Mouse (Mus musculus) neural tube, embryonic 11.5 days (tissue): ENCODE data around the gene Mki67. TPM values are rescaled to one million over a fixed set of nuclear protein-coding genes. Genes with fewer than 3 reads are reported as not detected.
A peak's percentile ranks its signal among the peaks of the same experiment; 100 is the strongest.
"Not testable (repeated sequence)": the region's sequence is repeated elsewhere in the genome, so short reads cannot be mapped to it uniquely, and the experiment has no call there.

ENCODE experiments used
- ATAC-seq: fragments of 200-750 bp; cut with Nextera tagmentation; 2 replicates; pipeline ENCODE4 v1.8.0; 2017; ENCODE audit warnings: moderate number of reproducible peaks, mild to moderate bottlenecking, moderate TSS enrichment, moderate library complexity; ENCODE audit not compliant: insufficient read depth, low FRiP score, low TSS enrichment
- DNase-seq: peaks from one replicate; pipeline ENCODE4 v3.0.0-alpha.2; 2015; ENCODE audit warnings: low spot score
- H3K27ac ChIP-seq: fragments of 300-500 bp; sonication (generic); 2 replicates; pipeline ENCODE4 v1.5.1; 2014; ENCODE audit warnings: low read depth, mild to moderate bottlenecking, low read length
- H3K27me3 ChIP-seq: fragments of 300-500 bp; sonication (generic); 2 replicates; pipeline ENCODE4 v1.6.1; 2014; ENCODE audit warnings: mild to moderate bottlenecking, low read length, mixed read lengths; ENCODE audit not compliant: control insufficient read depth, insufficient read depth
- H3K36me3 ChIP-seq: fragments of 300-500 bp; sonication (generic); 2 replicates; pipeline ENCODE4 v1.6.1; 2014; ENCODE audit warnings: mild to moderate bottlenecking, low read length, moderate library complexity, mixed read lengths; ENCODE audit not compliant: control insufficient read depth, insufficient read depth
- H3K4me1 ChIP-seq: fragments of 300-500 bp; sonication (generic); 2 replicates; pipeline ENCODE4 v1.6.1; 2014; ENCODE audit warnings: low read length, mixed read lengths; ENCODE audit not compliant: control insufficient read depth, insufficient read depth
- H3K4me2 ChIP-seq: fragments of 300-500 bp; sonication (generic); 2 replicates; pipeline ENCODE4 v1.6.1; 2014; ENCODE audit warnings: low read depth, mild to moderate bottlenecking, moderate library complexity
- H3K4me3 ChIP-seq: fragments of 300-500 bp; sonication (generic); 2 replicates; pipeline ENCODE4 v1.5.1; 2014; ENCODE audit warnings: low read depth, low read length
- H3K9ac ChIP-seq: fragments of 300-500 bp; sonication (generic); 2 replicates; pipeline ENCODE4 v1.6.1; 2014; ENCODE audit warnings: mild to moderate bottlenecking, low read length
- H3K9me3 ChIP-seq: fragments of 300-500 bp; sonication (generic); 2 replicates; pipeline ENCODE4 v1.6.1; 2016; ENCODE audit warnings: low read length; ENCODE audit not compliant: control insufficient read depth
- WGBS: fragments of 180-500 bp; shearing (Covaris S2); extraction: QIAGEN DNeasy Blood & Tissue Kit; methylation state at CpG from one replicate; pipeline ENCODE4 v1.1.7; 2014; 5-methylcytosine and 5-hydroxymethylcytosine counted together
- polyA plus RNA-seq: library from polyadenylated mRNA; unstranded; fragments of >200 nt; fragmentation: Nextera tagmentation; extraction: Ambion mirVana; gene quantifications from 2 replicates; pipeline ENCODE4 v1.2.1, GENCODE M21; 2014

Mki67 gene
- polyA plus RNA-seq, 1 experiment from 2014 or later: 50.8 TPM

DNA sequence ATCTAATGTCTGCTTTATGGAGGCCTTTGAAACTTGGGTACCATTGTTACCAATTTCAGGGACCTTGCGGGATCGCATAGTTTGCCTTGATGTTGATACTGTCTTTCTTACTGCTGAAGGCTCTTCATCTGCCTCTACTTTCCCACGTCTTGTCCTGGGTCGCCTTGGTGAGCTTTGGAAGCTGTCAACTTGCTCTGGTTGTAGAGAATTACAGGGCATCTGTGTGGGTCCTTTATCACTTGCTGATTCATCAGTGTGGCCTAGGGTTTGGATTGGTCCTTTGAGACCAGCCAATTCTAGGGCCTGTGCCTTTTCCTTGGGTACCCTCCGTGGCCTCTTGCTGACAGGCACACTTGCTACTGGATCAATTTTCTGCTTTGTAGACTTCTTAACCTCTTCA is 21.4 kb downstream of the Mki67 start:
- WGBS: 93% methylated on average over 5 of the region's 5 CpGs
- Histone ChIP-seq H3K27ac (no peak overlapping the region), H3K27me3 (no peaks in the 10 kb centered on the region), H3K4me3 (no peak overlapping the region), H3K4me2 (no peak overlapping the region), H3K36me3 (peaks cover 33% of the 10 kb centered on the region), H3K9ac (no peak overlapping the region), H3K9me3 (no peaks in the 10 kb centered on the region), H3K4me1 (no peaks in the 10 kb centered on the region)
- DNase-seq (no peak), ATAC-seq (no peak)

DNA sequence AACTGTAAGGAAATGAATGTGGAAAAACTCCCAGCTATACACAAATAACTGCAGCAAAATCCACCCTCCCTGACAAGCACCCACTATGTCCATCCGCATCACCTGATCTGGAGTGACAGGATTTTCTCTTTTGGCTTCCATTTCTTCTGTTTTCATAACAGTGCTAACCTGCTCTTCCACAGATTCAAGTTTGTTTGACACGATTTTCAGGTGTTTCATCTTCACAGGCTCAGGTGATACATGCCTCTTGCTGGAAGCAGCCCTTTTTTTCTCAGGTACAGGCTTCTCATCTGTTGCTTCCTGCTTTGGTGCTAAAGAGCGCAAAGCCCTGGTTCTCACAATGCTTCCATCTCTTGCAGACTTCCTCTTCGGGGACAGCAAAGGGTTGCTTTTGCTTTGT is 22.0 kb downstream of the Mki67 start:
- H3K36me3 ChIP-seq: peaks cover 37% of the 10 kb centered on the region

DNA sequence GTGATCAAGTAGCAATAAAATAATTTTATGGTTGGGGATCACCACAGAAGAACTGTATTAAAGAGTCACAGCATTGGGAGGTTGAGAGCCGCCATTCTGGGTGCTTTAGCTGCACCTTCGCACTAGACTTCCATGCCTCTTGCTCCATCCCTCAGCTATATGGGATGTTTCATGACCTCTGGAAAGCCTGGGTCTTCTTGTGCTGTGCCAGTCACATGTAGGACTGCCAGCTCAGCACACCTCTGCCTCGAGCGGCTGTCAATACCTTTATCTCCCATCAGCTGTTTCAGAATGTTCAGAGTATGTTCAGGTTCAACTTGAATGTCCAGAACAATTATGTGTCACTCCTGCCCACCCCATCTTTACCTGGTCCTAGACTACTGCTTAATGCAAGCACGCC is 24.2 kb downstream of the Mki67 start:
- H3K27me3 ChIP-seq: no peaks in the 10 kb centered on the region
- no peaks in the 10 kb centered on the region for H3K9me3 ChIP-seq
- H3K4me1 ChIP-seq: no peaks in the 10 kb centered on the region
- DNase-seq: no peak
- no peak overlapping the region for H3K4me2 ChIP-seq
- peaks cover 32% of the 10 kb centered on the region for H3K36me3 ChIP-seq
- ATAC-seq: no peak
- no peak overlapping the region for H3K9ac ChIP-seq
- 96% methylated on average over 5 of the region's 5 CpGs for WGBS
- no peak overlapping the region for H3K4me3 ChIP-seq
- H3K27ac ChIP-seq: no peak overlapping the region

More for the DNA sequence above, 22.0 kb downstream of the Mki67 start:
- Histone ChIP-seq H3K9ac (no peak overlapping the region), H3K9me3 (no peaks in the 10 kb centered on the region), H3K4me2 (no peak overlapping the region), H3K27ac (no peak overlapping the region), H3K4me3 (no peak overlapping the region), H3K4me1 (no peaks in the 10 kb centered on the region), H3K27me3 (no peaks in the 10 kb centered on the region)
- ATAC-seq: no peak
- 95% methylated on average over 4 of the region's 4 CpGs for WGBS
- DNase-seq: no peak

DNA sequence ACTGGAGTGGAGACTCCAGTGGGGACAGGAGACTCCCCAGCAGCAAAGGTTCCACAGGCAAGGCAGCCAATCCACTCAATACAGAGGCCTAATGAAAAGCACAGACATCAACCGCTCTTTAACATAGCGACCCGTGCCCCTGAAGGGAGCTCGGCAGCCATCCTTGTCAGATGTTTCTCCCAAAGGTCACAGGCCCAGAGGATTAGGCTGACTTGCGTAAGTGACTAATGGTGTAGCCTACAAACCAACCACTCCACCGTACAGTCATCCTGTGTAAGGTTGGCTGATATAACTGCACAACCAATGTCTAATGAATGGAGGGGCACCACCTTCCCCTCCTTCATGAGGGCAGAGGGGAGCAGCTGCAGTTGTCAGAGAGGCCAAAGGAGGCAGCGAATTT is 26.8 kb downstream of the Mki67 start:
- Histone ChIP-seq H3K27me3 (no peaks in the 10 kb centered on the region), H3K9ac (no peak overlapping the region), H3K4me2 (no peak overlapping the region), H3K36me3 (peaks cover 21% of the 10 kb centered on the region), H3K4me1 (no peaks in the 10 kb centered on the region), H3K9me3 (no peaks in the 10 kb centered on the region), H3K4me3 (no peak overlapping the region), H3K27ac (no peak overlapping the region)
- 92% methylated on average over 7 of the region's 7 CpGs for WGBS
- no peak for DNase-seq
- no peak for ATAC-seq

GRCm38 (mm10) chr7:135684938-135685337 is 31.2 kb downstream of the Mki67 start:
- Histone ChIP-seq H3K4me3 (no peak overlapping the region), H3K27me3 (no peaks in the 10 kb centered on the region), H3K9me3 (no peaks in the 10 kb centered on the region), H3K4me2 (no peak overlapping the region), H3K4me1 (no peaks in the 10 kb centered on the region), H3K36me3 (peaks cover 11% of the 10 kb centered on the region; the same call in 1 of the 2 replicates), H3K27ac (no peak overlapping the region), H3K9ac (no peak overlapping the region)
- ATAC-seq: no peak
- WGBS: 88% methylated on average over 7 of the region's 7 CpGs
- no peak for DNase-seq

- H3K4me2 ChIP-seq, H3K4me1 ChIP-seq, H3K9ac ChIP-seq, H3K27me3 ChIP-seq, ATAC-seq, H3K27ac ChIP-seq, H3K4me3 ChIP-seq, DNase-seq, H3K36me3 ChIP-seq, H3K9me3 ChIP-seq: not testable (repeated sequence)
- 83% methylated on average over 4 of the region's 4 CpGs for WGBS
These were observed 32.1 kb downstream of the Mki67 start for GRCm38 (mm10) chr7:135684098-135684497.

DNA sequence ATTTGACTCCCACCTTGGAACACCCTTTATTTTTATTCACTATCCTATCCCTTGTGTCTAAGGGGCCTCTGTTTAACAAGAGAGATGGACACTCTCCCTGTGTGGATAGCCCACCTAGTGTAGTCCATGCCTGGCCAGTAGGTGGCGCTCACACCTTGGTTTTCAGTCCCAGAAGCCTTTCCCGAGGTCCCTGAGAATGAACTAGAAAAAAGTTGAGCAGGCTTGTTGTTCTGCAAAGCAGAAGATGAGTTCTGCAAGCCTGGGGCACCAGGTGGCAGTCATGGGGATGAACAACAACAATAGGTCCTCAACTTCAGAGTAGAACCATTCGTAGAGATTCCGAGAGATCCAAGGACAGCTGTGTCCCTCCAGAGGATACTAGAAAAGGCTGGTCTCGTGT is 35.8 kb downstream of the Mki67 start:
- H3K9me3 ChIP-seq: no peaks in the 10 kb centered on the region
- H3K4me2 ChIP-seq: no peak overlapping the region
- H3K4me3 ChIP-seq: no peak overlapping the region
- H3K4me1 ChIP-seq: no peaks in the 10 kb centered on the region
- ATAC-seq (no peak), DNase-seq (peak; percentile 30)
- H3K27ac ChIP-seq: no peak overlapping the region
- 75% methylated on average over 5 of the region's 5 CpGs for WGBS
- no peaks in the 10 kb centered on the region for H3K27me3 ChIP-seq
- no peak overlapping the region for H3K9ac ChIP-seq
- H3K36me3 ChIP-seq: no peaks in the 10 kb centered on the region

DNA sequence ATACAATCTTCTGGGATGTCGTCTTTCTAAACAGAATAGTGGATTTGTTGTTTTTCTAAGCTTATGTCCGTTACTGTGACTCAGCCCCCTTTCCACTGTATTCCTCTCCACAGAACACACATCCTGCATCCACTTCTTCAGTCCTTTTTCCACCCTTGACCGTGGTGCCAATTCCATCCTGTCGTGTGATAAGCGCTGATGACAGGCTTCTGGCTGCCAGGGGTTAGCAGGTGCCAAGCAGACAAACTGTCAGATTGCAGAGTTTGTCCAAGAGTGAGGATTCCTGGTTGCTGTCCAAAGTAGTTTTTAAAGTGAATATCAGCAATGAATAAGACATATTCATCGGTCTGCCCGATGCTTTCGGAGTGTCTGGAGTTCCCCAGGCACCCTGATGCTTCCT is 39.4 kb downstream of the Mki67 start:
- H3K9ac ChIP-seq: no peak overlapping the region
- no peaks in the 10 kb centered on the region for H3K27me3 ChIP-seq
- 91% methylated on average over 8 of the region's 8 CpGs for WGBS
- no peak overlapping the region for H3K4me2 ChIP-seq
- H3K4me1 ChIP-seq: no peaks in the 10 kb centered on the region
- no peak overlapping the region for H3K4me3 ChIP-seq
- no peaks in the 10 kb centered on the region for H3K36me3 ChIP-seq
- no peak overlapping the region for H3K27ac ChIP-seq
- DNase-seq (no peak), ATAC-seq (no peak)
- H3K9me3 ChIP-seq: no peaks in the 10 kb centered on the region

- no peak overlapping the region for H3K4me2 ChIP-seq
- DNase-seq: no peak
- no peak overlapping the region for H3K27ac ChIP-seq
- no peak overlapping the region for H3K4me3 ChIP-seq
- no peaks in the 10 kb centered on the region for H3K9me3 ChIP-seq
- no peaks in the 10 kb centered on the region for H3K27me3 ChIP-seq
- no peaks in the 10 kb centered on the region for H3K4me1 ChIP-seq
- H3K9ac ChIP-seq: no peak overlapping the region
- no peaks in the 10 kb centered on the region for H3K36me3 ChIP-seq
- ATAC-seq: no peak
- WGBS: 63% methylated on average over 3 of the region's 3 CpGs
These were observed 42.6 kb downstream of the Mki67 start for GRCm38 (mm10) chr7:135673576-135673975.
